Mouse (Mus musculus) Patski (cell line): ENCODE data around the gene Tmem265. TPM values are rescaled to one million over a fixed set of nuclear protein-coding genes. Genes with fewer than 3 reads are reported as not detected.
A peak's percentile ranks its signal among the peaks of the same experiment; 100 is the strongest.

Source experiments
- ATAC-seq: fragments of 100-300 bp; one replicate; pipeline ENCODE4 v1.8.0; 2021
- CTCF ChIA-PET: fragments of 350-600 bp; sonication (Branson Sonifier 250); formaldehyde crosslinking; loops from one replicate; lab custom pipeline; 2022; ENCODE audit warnings: inconsistent platforms; lab: Charles Lee
- POLR2A ChIA-PET: fragments of 350-600 bp; sonication (Branson Sonifier 250); formaldehyde crosslinking; loops from one replicate; lab custom pipeline; 2022; ENCODE audit warnings: antibody characterized with exemption, inconsistent platforms; lab: Charles Lee
- DNase-seq: peaks from one replicate; pipeline ENCODE4 v3.0.0-alpha.2; 2011; ENCODE audit warnings: low read depth, low spot score
- H3K27me3 ChIP-seq: fragments of 371-371 bp; one replicate; pipeline ENCODE4 v1.5.1; 2021
- CTCF ChIP-seq: fragments of 100-300 bp; IDR thresholded peaks from one replicate; pipeline ENCODE4 v1.5.1; 2021
- in situ Hi-C: fragments of 300-500 bp; cut with MboI; formaldehyde crosslinking; loops from 3 replicates; pipeline ENCODE4 v1.11.1; 2018; ENCODE audit warnings: low pct_unique_long_range_greater_than_20kb, mixed read lengths
- polyA plus RNA-seq: library from polyadenylated mRNA; unstranded; gene quantifications from one replicate; pipeline ENCODE4 v1.2.3, GENCODE M21; 2021

Gene Tmem265
- not detected for polyA plus RNA-seq

DNA sequence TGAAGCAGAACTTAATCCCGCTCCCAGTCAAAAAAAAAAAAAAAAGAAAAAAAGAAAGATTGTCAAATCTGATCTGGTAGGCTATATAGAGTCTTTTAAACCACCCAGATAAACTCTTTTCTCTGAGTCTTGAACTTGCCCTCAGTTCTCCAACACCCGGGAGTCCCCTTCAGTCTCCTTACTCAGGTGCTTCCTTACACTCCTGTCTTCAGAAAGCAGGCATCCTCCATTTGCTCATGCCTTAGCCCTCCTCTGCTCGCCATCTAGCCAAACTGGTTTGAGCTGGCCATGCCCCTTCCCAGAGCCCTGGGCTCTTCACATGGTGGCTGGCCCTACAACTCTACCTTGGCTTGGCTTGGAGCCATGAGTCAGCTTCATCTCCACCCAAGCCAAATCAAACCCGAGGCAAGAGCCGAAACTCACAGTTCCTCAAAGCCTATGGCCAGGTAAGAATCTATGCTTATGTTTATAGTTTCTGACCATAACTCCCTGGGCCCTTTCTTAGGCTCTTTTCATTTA, at the start of gene Tmem265:
TSS of gene Tmem265 (plus strand) at position 51 of the 519 bp plus-strand sequence.
- no peak for TF ChIP-seq CTCF
- ChIA-PET CTCF (no interaction called here), POLR2A (interaction anchor here (0.6 kb wide), 1 partner anchor 36 kb away, joined by 3 read pairs; no protein-coding TSS in a partner anchor)
- no peaks in the 10 kb centered on the region for H3K27me3 ChIP-seq
- ATAC-seq (no peak), DNase-seq (no peak)
- in situ Hi-C loops, result no loop called here

DNA sequence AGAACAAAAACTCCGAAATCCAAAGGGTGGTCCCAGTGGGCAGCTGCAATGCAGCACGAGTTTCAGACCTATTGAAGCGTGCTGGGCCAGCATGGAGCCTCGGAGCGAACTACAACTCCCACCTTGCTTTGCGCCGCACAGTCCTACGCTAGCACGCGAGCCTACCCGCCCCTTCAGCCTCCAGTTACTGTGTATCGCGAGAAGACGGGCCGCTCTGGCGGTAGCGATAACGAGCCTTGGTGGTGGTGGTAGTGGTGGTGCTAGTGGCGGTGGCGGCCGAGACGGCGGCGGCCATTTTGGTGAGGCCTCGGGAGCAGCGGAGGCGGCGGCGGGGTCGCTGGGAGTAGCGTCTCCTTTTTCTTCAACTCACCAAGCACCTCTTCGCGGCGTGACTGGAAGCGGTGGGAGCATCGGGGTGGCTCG, 49.4 kb upstream of the Tmem265 start, which contains the start of gene Srcap:
TSS of gene Srcap (plus strand) at position 176 of the 423 bp plus-strand sequence.
- DNase-seq (peak; percentile 79), ATAC-seq (peak; percentile 89)
- in situ Hi-C loops, result no loop called here
- ChIA-PET CTCF (interaction anchor here (0.8 to 2.7 kb wide), 6 partner anchors 9 to 56 kb away, joined by 3 to 13 read pairs (median 3); no protein-coding TSS in a partner anchor), POLR2A (interaction anchor here (0.9 to 2.4 kb wide), 3 partner anchors 34 to 166 kb away, joined by 3 to 12 read pairs (median 6); partner anchors contain the start of gene Zfp768)
- no peak for TF ChIP-seq CTCF
- no peaks in the 10 kb centered on the region for H3K27me3 ChIP-seq

DNA sequence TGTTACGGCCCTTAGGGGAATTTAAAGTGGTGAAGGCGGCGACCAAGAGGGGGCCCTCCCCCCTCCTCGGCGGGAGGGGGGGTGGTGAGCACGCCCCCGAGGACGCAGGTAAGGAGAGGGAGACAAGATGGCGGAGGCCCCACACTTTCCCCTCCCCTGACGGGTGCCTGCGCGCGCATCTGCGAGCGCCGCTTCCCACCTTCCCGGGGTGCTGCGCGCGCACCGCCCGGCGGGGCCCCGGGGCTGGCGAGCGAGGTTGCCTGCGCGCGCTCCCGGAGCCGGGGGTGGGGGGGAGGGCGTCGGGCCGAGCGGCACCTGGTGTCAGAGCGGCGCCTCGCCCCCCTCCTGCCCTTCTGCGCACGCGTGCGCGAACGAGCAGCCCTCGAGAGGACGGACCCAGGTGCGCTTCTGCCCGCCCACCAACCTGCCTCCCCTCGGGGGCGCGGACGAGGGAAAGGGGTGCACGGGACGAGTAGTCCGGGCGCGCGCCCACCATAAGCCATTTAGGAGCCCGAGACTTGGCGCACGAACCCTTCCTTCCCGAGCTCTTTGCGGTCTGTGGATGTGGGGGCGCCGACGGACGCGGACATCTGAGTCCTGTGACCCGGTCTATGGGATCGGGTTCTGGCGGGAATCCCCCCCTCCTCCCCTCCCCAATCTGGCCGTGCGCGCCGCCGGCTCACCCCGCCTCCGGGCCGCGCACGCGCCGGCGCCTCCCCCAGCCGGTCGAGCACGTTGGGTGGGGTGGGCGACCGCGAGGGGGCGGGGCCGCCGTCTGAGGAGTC, 48.8 kb upstream of the Tmem265 start:
- no peaks in the 10 kb centered on the region for H3K27me3 ChIP-seq
- no peak for TF ChIP-seq CTCF
- in situ Hi-C loops, result no loop called here
- ATAC-seq (peak; percentile 58), DNase-seq (peak; percentile 25)
- POLR2A ChIA-PET, result interaction anchor here (1.6 to 2.4 kb wide), 2 partner anchors 25 to 41 kb away, joined by 3 to 6 read pairs; no protein-coding TSS in a partner anchor
- CTCF ChIA-PET, result interaction anchor here (2.0 kb wide), 1 partner anchor 13 kb away, joined by 4 read pairs; no protein-coding TSS in a partner anchor

DNA sequence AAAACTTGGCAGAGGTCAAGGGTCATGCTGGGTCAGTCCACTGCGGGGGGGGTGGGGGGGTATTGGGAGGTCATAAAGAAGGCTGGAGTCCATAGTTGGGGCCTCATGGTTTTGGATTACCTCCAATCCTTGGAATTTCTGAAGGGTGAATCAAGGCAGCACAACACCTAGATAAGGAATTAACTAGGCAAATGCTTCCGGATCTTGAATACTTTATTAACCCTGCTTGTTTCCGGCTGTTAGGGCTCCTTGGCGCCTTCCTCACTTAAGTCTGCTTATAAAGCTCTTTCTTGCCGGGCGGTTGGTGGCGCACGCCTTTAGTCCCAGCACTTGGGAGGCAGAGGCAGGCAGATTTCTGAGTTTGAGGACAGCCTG, 48.2 kb upstream of the Tmem265 start:
- CTCF ChIA-PET, result interaction anchor here (1.1 to 2.0 kb wide), 2 partner anchors 12 to 52 kb away, joined by 3 to 4 read pairs; no protein-coding TSS in a partner anchor
- DNase-seq, result peak; percentile 19
- ATAC-seq, result no peak

DNA sequence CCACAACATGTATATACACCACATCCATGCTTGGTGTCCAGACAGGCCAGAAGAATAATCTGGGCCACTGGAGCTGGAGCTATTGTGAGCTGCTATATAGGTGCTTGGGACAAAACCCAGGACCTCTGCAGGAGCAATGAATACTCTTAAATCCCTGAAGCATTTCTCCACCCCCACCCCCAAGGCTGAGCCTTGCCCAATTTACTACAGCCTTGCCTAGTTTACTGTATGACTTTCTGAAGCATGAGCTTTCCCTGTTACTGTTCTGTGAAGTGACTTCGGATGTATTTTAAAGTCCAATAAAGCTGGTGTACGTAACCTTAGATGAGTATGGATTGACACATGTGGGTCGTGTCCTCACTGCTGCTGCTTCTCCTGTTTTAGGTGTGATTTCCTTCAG, 47.4 kb upstream of the Tmem265 start:
- TF ChIP-seq CTCF, result no peak
- DNase-seq (no peak), ATAC-seq (no peak)
- POLR2A ChIA-PET, result interaction anchor here (1.3 to 2.4 kb wide), 5 partner anchors 11 to 62 kb away, joined by 3 to 6 read pairs (median 4); no protein-coding TSS in a partner anchor
- CTCF ChIA-PET, result interaction anchor here (0.8 to 2.0 kb wide), 3 partner anchors 8 to 51 kb away, joined by 3 to 4 read pairs (median 3); no protein-coding TSS in a partner anchor
- H3K27me3 ChIP-seq, result no peaks in the 10 kb centered on the region
- in situ Hi-C loops, result no loop called here

More for the DNA sequence above, 48.2 kb upstream of the Tmem265 start:
- POLR2A ChIA-PET, result interaction anchor here (1.3 to 2.4 kb wide), 4 partner anchors 12 to 42 kb away, joined by 3 to 6 read pairs (median 4); no protein-coding TSS in a partner anchor
- in situ Hi-C loops, result no loop called here
- H3K27me3 ChIP-seq, result no peaks in the 10 kb centered on the region
- no peak for TF ChIP-seq CTCF

DNA sequence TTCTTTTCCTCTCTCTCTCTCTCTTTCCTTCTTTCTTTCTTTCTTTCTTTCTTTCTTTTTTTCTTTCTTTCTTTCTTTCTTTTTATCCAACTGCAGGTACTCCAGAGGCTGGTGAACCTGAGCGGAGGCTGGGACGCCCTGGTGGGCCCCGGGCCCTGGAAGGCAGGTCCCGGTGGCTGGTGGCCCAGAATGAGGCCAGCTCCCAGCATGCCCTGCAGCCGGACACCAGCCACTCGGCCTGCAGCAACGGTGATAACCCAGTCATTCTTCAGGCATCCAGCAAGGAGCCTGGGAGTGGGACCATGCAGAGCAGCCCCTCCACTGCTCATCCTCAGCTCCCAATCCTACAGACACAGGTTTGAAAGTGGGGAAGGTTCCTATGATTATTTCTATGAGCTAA, 45.3 kb upstream of the Tmem265 start:
- TF ChIP-seq CTCF, result no peak
- in situ Hi-C loops, result no loop called here
- DNase-seq (no peak), ATAC-seq (no peak)
- H3K27me3 ChIP-seq, result no peaks in the 10 kb centered on the region
- ChIA-PET POLR2A (no interaction called here), CTCF (interaction anchor here (1.3 kb wide), 1 partner anchor 29 kb away, joined by 4 read pairs; no protein-coding TSS in a partner anchor)

DNA sequence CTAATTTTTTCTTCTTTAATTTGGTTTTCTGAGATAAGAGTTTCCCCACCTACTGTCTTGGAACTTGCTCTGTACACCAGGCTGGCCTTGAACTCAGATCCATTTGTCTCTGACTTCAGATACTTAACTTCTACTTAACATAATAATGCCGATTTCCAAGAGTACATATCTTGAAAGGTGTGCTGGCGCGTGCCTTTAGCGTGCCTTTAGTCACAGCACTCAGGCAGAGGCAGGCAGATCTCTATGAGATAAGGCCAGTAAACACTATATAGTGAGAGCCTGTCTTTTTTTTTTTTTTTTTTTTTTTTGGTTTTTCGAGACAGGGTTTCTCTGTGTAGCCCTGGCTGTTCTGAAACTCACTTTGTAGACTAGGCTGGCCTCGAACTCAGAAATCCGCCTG, 44.8 kb upstream of the Tmem265 start:
- in situ Hi-C loops, result no loop called here
- POLR2A ChIA-PET, result no interaction called here
- H3K27me3 ChIP-seq, result no peaks in the 10 kb centered on the region
- ATAC-seq (no peak), DNase-seq (no peak)
- CTCF ChIA-PET, result no interaction called here
- no peak for TF ChIP-seq CTCF

DNA sequence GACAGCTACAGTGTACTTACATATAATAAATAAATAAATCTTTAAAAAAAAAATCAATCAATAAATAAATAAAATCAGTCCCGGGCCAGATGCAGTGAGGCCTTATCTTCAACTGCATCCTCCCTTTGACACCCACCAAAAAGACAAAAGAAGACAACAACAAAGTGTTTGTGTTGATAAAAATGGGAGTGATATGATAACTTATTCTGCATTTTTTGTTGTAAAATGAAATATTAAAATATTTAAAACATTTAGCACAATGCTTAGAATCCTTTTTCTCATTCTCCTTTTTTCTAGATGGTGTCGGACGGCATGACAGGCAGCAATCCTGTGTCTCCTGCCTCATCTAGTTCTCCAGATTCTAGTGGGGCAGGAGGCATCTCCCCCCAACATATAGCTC, 41.9 kb upstream of the Tmem265 start, which contains the start of gene Gm42715:
TSS of gene Gm42715 (plus strand) at position 301 of the 400 bp plus-strand sequence.
- no peaks in the 10 kb centered on the region for H3K27me3 ChIP-seq
- ATAC-seq, result no peak
- ChIA-PET POLR2A (interaction anchor here (0.6 kb wide), 1 partner anchor 310 kb away, joined by 3 read pairs; no protein-coding TSS in a partner anchor), CTCF (no interaction called here)
- no peak for DNase-seq
- in situ Hi-C loops, result no loop called here
- TF ChIP-seq CTCF, result no peak

DNA sequence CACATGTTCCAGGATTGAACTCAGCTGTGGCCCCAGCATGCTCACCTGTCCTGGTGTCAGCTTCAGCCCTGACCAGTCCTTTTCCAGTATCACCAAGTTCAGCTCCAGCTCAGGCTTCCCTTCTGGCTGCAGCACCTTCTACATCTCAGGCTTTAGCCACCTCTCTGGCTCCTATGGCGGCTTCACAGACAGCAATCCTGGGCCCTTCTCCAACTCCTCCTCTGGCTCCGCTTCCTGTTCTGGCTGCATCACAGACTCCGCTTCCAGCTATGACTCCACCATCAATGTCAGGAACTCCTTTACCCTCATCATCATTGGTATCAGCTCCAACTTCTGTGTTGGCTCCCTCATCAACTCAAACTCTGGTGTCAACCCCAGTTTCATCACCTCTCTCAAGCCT, 19.5 kb upstream of the Tmem265 start:
- ChIA-PET CTCF (no interaction called here), POLR2A (interaction anchor here (0.8 to 1.7 kb wide), 2 partner anchors 28 to 48 kb away, joined by 3 to 4 read pairs; no protein-coding TSS in a partner anchor)
- TF ChIP-seq CTCF, result no peak
- no peaks in the 10 kb centered on the region for H3K27me3 ChIP-seq
- in situ Hi-C loops, result no loop called here
- DNase-seq (no peak), ATAC-seq (no peak)

DNA sequence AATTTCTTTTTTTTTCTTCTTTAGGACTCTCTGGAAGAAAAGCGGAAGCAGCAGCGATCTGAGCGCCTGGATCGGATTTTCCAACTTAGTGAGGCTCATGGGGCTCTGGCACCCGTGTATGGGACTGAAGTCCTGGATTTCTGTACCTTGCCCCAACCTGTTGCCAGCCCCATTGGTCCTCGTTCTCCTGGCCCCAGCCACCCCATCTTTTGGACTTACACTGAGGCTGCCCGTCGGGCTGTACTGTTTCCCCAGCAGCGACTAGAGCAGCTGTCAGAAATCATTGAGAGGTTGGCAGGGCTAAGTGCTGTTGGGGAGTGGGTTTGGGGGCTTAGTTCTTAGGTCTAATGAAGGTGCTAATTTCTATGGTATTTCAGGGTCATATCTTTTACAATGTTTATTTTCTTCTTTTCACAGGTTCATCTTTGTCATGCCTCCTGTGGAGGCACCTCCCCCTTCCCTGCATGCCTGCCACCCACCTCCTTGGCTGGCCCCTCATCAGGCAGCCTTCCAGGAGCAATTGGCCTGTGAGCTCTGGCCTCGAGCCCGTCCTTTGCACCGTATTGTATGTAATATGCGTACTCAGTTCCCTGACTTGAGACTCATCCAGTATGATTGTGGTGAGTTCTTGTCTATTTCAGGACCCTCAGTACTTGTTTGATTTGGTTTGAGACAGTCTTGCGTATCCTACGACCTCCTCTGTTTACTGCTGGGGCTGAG, 11.9 kb upstream of the Tmem265 start:
- in situ Hi-C loops, result no loop called here
- no peak for TF ChIP-seq CTCF
- ATAC-seq (no peak), DNase-seq (no peak)
- ChIA-PET CTCF (interaction anchor here (1.8 kb wide), 1 partner anchor 19 kb away, joined by 5 read pairs; no protein-coding TSS in a partner anchor), POLR2A (no interaction called here)
- no peaks in the 10 kb centered on the region for H3K27me3 ChIP-seq
